Mouse (Mus musculus) embryonic stem cell, embryonic (primary cell): ENCODE measurements around the gene Zfp422.

Source experiments
- CTCF ChIA-PET, 4 experiments: fragments of 300-600 bp in 2 of 4; fragments of 350-600 bp in 2 of 4; sonication (Branson Sonifier 250); formaldehyde crosslinking; loops; one replicate each; lab custom pipeline; 2022; ENCODE audit warnings: inconsistent platforms in 2 of 4; lab: Charles Lee
- POLR2A ChIA-PET, 4 experiments: fragments of 300-600 bp in 2 of 4; fragments of 350-600 bp in 2 of 4; sonication (Branson Sonifier 250); formaldehyde crosslinking; loops; one replicate each; lab custom pipeline; 2022; ENCODE audit warnings: antibody characterized with exemption in 4 of 4, inconsistent platforms in 1 of 4; lab: Charles Lee

Zfp422 gene

DNA sequence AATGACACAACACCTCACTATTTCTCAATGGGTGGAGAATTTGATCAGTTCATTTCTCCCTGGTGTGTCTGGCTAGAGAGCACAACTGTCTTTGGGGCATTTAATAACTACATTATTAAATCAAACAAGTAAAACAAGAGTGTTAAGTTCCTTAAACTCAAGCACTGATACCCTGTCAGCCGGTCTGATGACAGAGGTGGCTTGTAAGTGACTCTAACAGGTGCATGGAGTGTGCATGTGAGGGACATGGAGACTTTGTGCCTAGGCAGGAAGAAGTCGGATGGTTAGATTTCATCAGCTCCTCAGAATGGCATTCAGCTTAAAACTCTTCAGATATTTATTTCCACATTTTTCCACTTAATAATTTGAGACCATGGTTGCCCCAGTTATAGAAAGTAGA, 34.6 kb upstream of the Zfp422 start:
- POLR2A ChIA-PET: interaction anchor here in 1 of 4 experiments (0.6 kb wide), 1 partner anchor 87 kb away, joined by 3 read pairs; no protein-coding TSS in a partner anchor
- CTCF ChIA-PET: no interaction called here

DNA sequence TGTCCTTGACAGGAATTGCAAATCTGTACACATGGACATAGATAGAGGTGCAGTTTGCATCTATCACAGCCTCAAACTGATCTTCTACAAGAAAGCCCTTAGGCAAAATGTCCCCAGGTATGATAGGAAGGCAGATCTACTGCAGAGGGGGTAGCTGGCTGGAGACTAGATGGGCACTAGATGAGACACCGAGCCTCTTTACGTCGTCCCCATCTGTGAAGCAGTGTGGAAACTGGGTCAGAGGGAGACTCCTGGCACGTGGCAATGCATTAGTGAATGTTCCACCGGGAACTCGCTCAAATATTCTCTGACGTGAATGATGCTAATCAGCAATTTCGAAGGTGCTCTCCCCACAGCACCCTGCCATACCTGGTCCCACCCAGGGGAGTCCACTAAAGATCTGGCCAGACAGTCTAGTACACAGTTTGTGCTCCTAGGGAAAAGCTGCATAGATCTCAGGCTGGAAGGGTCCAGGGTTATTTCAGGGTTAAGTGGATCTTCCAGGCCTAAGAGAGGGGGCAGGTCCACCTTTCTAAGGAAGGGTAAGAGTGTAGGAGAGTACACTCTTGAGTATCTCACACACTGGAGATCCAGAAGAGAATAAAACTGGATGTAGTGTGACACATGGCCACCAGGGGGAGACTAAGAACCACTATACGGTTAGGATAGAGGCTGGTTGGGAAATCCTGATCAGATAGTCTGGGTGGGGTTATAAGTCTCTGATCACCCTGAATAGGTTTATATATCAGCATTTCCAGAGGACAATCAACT, 25.1 kb upstream of the Zfp422 start:
- ChIA-PET POLR2A (interaction anchor here in 1 of 4 experiments (0.9 kb wide), 1 partner anchor 9 kb away, joined by 3 read pairs; no protein-coding TSS in a partner anchor), CTCF (interaction anchor here in 2 of 4 experiments (0.6 to 2.2 kb wide), 6 partner anchors 10 to 1278 kb away, joined by 3 to 7 read pairs (median 4); no protein-coding TSS in a partner anchor)

DNA sequence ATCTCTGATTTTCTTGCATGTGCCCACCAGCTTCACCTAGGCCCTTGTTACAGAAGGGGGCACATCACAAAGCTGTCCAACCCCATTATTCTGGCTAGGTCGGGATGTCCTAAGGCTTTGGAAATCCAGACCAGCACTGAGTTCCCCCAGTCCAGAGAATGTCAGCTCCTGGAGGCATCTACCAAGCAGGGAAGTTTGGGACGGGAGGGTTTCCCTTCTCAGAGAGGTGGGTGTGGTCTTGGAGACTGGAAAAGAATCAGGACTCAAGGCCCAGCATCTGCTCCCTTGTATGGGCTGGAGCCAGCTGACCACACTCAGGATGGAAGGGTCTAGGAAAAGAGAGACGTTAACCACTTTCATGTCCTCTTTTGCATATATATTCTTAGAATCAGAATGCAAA, 24.4 kb upstream of the Zfp422 start:
- CTCF ChIA-PET: interaction anchor here in 1 of 4 experiments (2.2 kb wide), 1 partner anchor 22 kb away, joined by 7 read pairs; no protein-coding TSS in a partner anchor
- POLR2A ChIA-PET: no interaction called here

DNA sequence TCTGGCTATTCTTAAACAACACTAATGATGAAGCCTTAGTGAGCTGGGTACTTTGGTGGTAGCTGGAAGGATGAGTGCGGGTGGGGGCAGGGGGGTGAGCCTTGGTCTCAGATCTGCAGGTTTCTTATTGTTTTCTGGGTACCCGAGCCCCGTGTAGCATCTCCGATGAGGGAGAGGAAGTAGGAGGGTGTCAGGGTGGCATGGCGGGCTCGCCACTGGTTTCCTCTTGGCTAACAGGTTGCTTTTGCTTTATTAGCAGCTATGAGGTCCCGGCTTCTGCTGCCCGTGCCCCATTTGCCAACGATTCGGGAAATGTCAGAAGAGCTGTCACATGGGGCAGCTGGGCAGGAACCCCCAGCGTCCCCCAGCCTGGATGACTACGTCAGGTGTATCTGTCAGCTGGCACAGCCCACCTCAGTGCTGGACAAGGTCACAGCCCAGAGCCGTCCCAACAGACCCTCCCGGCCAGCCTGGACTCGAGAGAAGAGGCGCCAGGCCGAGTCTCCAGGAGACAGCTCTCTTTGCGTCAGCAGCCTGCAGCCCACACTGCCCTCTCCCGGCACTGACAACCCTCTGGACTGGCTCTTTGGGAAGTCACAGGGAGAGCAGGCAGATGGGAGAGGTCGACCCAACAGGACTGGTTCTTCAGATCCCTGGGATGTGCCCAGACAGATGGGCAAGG, 22.8 kb upstream of the Zfp422 start:
- CTCF ChIA-PET: interaction anchor here (0.5 to 1.9 kb wide), 10 partner anchors 14 to 1729 kb away, joined by 3 to 9 read pairs (median 4); no protein-coding TSS in a partner anchor
- POLR2A ChIA-PET: interaction anchor here in 2 of 4 experiments (1.0 to 2.5 kb wide), 5 partner anchors 9 to 40 kb away, joined by 3 to 8 read pairs (median 4); no protein-coding TSS in a partner anchor

DNA sequence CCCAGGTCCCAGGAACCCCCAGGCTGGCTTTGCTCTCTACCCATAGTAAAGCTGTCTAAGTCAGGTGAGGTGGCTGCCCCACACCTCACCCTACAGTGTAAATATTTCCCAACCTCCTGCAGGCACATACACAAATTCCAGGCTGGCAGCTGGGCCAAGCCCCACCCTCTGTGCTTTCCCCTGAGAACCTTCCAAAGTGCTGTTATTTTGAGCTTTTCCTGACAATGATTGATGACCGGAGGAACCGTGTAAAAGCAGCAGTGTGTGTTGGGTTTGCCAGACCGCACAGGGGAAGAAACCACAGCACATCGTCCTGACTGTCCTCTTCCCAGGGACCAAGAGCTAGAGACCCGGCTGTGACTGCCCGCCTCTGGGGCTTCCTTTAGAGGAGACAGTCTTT, 21.6 kb upstream of the Zfp422 start, which contains the start of gene Depp1:
TSS of gene Depp1 (plus strand) at position 204 of the 400 bp plus-strand sequence.
- CTCF ChIA-PET: interaction anchor here in 2 of 4 experiments (0.7 to 1.6 kb wide), 2 partner anchors 19 to 20 kb away, joined by 4 to 9 read pairs; no protein-coding TSS in a partner anchor
- POLR2A ChIA-PET: interaction anchor here in 2 of 4 experiments (1.0 to 2.5 kb wide), 5 partner anchors 10 to 22 kb away, joined by 3 to 12 read pairs (median 8); partner anchors contain the start of gene Zfp422 (in 1 of the 2)

DNA sequence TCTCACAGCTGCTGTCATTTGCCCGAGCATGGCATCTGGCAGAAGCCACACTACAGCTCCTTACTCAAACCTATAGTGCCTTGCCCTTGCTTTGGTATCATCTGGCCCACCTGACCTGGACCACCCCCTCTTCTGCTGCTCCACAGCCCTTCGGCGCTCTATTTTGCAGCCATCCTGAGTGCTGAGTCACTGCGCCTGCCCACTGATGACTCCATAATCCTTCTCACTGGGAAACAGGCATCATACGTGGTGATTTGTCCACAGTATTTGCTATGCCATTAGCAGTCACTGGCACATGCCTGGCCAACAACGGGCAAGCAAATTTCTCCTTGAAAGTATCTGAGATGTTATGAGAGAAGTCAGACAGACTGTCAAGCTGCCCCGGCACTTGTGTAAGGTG, 21.0 kb upstream of the Zfp422 start:
- ChIA-PET POLR2A (interaction anchor here in 2 of 4 experiments (0.8 to 2.3 kb wide), 8 partner anchors 9 to 118 kb away, joined by 3 to 12 read pairs (median 4); partner anchors contain the start of gene Zfp422 (in 1 of the 2)), CTCF (no interaction called here)

DNA sequence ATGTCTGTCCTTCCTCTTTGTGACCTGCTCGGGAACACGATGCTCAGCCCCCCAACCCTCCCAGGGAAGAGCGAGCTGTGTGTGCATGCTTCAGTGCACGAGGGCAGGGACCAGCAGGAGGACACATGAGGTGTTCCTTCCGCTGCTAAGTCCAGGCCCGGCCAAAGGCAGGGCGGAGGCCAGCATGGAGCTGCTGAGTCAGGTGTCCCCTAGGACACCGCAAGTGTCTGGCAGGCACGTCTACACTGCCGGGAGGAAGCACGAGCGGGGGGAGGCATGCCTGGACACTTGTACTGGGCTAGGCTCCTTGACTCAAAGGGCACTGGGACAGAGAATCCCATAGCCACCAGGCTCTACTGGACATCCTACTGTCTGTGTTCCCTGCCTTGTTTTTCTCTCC, 19.0 kb upstream of the Zfp422 start:
- POLR2A ChIA-PET: interaction anchor here in 2 of 4 experiments (1.0 to 1.7 kb wide), 4 partner anchors 9 to 440 kb away, joined by 3 to 4 read pairs (median 4); partner anchors contain the start of genes Washc2 (in 1 of the 2) and Zfp422 (in 1 of the 2)

DNA sequence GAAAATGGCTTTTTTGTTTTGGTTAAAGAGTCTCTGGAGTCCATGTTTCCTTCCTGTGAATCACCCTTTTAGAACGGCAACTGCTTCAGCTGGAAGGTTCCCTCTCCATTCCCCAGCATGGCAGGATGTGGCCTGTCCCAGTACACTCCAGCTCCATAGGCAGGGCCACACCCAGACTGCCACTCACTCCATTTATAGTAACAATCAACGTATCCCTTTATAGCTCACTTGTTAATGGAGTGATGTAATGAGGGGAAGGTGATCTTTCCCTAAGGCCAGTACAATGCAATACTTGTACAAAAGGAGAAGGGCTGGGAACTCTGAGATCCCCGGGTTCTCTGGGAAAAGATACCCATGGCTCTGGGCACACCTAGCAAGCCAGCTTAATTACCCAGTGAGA, 15.5 kb upstream of the Zfp422 start:
- CTCF ChIA-PET: interaction anchor here in 3 of 4 experiments (0.6 to 4.6 kb wide), 4 partner anchors 10 to 306 kb away, joined by 3 to 16 read pairs (median 4); no protein-coding TSS in a partner anchor
- POLR2A ChIA-PET: interaction anchor here in 3 of 4 experiments (0.6 to 1.7 kb wide), 7 partner anchors 10 to 436 kb away, joined by 3 to 4 read pairs (median 3); partner anchors contain the start of gene Washc2 (in 1 of the 3)

More for the DNA sequence above, 19.0 kb upstream of the Zfp422 start:
- CTCF ChIA-PET: interaction anchor here in 2 of 4 experiments (0.8 to 1.4 kb wide), 2 partner anchors 16 to 526 kb away, joined by 3 to 6 read pairs; no protein-coding TSS in a partner anchor

DNA sequence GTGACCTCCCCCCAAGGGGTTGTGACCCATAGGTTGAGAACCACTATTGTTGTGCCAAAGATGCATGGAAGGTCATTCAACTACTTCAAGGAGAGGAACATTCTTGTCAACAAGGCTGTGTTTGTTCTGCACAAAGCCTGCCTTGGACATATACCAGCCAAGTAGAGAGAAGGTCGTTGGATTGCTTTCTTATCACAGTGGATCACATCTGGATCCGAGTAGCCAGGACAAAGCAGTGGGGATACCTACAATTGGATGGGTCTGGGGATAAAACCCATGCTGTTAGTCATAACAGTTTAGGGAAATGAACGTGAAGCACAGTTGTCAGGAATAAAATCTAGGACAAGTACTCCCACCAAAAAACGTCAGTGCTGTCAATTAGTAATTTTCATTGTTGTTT, 15.1 kb upstream of the Zfp422 start:
- ChIA-PET POLR2A (interaction anchor here in 3 of 4 experiments (0.6 to 2.2 kb wide), 8 partner anchors 8 to 436 kb away, joined by 3 to 5 read pairs (median 4); partner anchors contain the start of gene Washc2 (in 1 of the 3)), CTCF (interaction anchor here in 3 of 4 experiments (0.6 to 4.7 kb wide), 5 partner anchors 11 to 305 kb away, joined by 3 to 25 read pairs (median 5); no protein-coding TSS in a partner anchor)

DNA sequence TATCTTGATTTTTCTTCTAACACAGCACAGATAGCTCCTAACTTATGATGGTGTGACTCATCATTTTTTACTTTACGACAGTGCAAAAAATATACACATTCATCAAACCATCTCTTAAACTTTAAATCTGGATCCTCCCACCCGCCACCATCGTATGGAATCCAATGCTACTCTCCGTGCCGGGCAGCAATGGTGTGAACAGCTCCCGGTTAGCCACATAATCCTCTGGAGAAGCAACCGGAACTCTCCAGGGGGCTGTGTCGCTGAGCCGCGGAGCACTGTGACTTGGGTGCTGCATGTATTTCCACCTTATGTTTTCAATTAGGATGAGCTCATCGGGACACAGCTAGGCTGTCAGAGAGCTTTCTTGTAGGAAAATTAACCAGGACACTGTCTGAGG, 14.1 kb upstream of the Zfp422 start:
- ChIA-PET POLR2A (interaction anchor here in 1 of 4 experiments (1.2 to 2.2 kb wide), 2 partner anchors 9 to 11 kb away, joined by 3 to 5 read pairs; no protein-coding TSS in a partner anchor), CTCF (interaction anchor here in 3 of 4 experiments (1.1 to 4.7 kb wide), 4 partner anchors 11 to 125 kb away, joined by 3 to 25 read pairs (median 10); no protein-coding TSS in a partner anchor)

DNA sequence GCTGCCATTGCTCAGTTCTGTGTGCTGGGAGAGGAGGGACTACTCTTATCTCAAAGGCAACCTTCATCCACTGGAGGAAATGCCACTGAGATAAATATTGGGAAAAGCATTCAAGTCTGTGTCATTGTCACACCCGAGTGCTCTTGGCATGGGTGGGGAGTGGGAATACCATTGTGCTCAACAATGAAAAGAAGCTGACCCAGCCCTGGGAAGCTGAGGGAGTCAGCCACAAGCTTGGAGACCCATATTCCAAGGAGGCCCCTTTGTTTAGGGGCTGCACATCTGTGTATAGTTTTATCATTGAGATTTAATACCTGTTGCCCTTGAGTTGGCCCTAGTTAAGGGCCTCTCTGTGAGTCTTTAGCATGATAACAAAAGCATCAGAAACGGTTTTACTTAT, 10.9 kb upstream of the Zfp422 start:
- CTCF ChIA-PET: interaction anchor here in 1 of 4 experiments (4.7 kb wide), 1 partner anchor 9 kb away, joined by 25 read pairs; no protein-coding TSS in a partner anchor
- POLR2A ChIA-PET: interaction anchor here in 2 of 4 experiments (1.0 to 2.5 kb wide), 6 partner anchors 9 to 28 kb away, joined by 3 to 12 read pairs (median 6); partner anchors contain the start of genes Depp1 (in 2 of the 2) and Zfp422 (in 2 of the 2)

DNA sequence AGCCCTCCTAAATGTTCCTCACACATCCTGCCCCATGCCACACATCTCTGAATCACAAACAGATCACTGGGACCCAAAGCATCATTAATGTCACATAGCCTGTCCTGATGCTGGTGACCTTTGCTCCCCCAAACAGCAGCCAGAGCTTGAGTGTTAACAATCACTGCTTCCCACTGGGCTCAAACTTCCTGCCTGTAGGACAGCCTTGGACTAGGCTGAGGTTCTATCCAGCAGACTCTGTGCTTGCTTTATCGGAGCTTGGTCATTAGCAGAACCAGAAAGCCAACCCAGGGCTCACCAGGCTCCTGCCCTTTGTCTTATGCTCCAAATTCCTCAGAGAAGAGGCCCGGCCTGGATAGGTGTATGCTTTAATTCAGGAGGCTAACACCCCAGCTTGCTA, 10.1 kb upstream of the Zfp422 start:
- ChIA-PET POLR2A (interaction anchor here in 1 of 4 experiments (1.1 kb wide), 1 partner anchor 9 kb away, joined by 4 read pairs; no protein-coding TSS in a partner anchor), CTCF (interaction anchor here in 2 of 4 experiments (0.5 to 4.7 kb wide), 2 partner anchors 8 to 15 kb away, joined by 3 to 25 read pairs; no protein-coding TSS in a partner anchor)

DNA sequence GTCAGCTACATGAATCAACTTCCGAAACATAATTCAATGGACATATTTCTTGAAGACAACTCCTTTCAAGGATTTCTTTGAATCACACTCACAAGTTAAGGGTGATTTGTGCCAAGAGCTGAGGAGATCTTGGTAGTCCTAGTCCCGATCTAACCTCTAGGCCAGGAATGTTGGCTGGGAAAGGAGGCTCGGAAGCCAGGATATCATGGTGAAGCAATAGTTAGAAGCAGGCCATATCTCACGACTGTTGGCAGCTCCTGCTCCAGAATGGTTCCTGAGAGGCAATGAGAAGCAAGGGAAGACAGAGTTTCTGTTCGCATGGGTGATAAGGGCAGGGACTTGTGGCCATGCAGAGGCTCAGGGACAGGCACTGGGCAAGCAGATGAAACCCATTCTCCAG, 8.7 kb upstream of the Zfp422 start:
- ChIA-PET POLR2A (interaction anchor here in 2 of 4 experiments (1.2 to 2.4 kb wide), 2 partner anchors 9 kb away, joined by 3 to 11 read pairs; partner anchors contain the start of gene Zfp422 (in 2 of the 2)), CTCF (interaction anchor here in 1 of 4 experiments (1.4 kb wide), 1 partner anchor 14 kb away, joined by 4 read pairs; no protein-coding TSS in a partner anchor)

DNA sequence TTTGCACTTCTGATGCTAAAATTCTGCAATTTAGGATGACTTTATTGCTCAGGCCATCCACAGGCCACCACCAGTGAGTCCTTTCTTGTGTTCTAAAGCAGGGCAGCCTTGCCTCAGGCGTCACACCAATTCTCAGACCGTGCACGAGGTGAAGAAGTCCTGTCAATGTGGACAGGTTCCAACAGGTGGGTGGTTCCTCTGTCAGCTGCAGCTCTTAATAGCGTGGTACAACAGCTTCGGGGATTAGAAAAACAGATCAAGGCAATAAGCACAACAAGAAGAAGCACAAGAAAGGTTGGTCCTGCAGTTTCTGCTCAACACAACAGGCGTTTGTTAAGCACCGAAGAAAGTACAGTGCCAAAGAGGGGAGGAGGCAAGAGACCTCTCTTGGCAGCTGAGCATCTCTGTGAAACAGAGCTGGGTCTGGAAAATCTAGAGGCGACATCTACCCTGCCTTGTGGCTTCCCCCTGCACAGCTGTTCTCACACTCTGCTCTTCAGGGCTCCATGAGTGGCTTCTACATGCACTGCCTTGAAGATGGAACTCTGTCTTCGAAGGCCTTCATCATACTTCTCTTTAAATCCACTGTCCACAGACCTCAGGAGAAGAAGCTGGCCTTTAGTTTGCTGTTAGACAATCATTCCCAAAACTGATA, 7.9 kb upstream of the Zfp422 start:
- ChIA-PET CTCF (interaction anchor here in 2 of 4 experiments (0.6 to 1.4 kb wide), 2 partner anchors 8 to 15 kb away, joined by 3 to 4 read pairs; partner anchors contain the start of gene Zfp422 (in 1 of the 2)), POLR2A (interaction anchor here in 2 of 4 experiments (1.2 to 2.4 kb wide), 3 partner anchors 8 to 9 kb away, joined by 3 to 11 read pairs (median 4); partner anchors contain the start of gene Zfp422 (in 2 of the 2))

DNA sequence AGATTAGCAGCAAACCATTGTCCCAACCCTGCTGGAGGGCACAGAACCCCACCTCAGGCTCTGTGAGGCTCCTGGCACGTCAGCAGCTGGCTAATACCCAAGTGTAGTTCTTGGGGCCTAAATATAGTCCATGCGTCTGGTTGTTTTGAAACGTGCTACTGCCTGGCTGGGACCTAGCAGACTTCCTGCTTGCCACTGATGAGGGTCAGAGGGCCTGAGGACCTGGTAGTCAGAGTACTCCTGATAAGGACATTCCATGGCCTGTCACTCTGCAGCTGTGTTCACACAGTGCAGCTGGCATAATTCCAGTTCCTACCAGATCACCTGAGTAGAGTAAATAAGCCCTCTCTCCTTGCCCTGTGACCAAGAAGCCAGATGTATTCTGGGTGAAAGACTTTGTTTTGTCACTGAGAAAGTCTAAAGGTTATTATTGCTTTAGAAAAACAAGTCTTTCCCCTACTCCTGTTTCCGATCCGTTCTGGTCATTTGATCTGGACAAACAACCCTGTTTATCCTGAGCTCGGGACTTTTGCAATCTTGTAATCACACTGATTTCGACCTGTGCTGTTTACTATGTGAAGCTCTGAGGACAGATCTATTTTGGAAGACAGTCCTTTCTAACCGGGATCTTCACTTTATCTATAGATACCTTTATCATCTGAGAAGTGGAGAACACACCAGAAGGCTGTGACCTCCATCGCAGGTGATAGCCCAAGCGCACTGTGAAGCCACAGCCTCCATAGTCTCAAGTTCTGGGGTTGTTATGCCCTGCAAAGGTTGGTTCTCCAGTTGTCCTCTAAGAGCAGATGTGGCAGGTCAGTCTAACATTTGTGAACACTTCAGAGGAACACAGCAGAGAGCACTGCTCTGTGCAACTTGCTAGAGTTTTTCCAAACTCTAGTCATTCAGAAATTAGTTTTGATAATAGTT, 6.7 kb upstream of the Zfp422 start:
- ChIA-PET CTCF (no interaction called here), POLR2A (interaction anchor here in 1 of 4 experiments (1.5 kb wide), 1 partner anchor 10 kb away, joined by 4 read pairs; no protein-coding TSS in a partner anchor)
